Mouse (Mus musculus): ENCODE data around the gene Slc9a6. TPM values are rescaled to one million over a fixed set of nuclear protein-coding genes. Genes with fewer than 3 reads are reported as not detected.

Gene Slc9a6
- total RNA-seq, 2 experiments from 2014 or later = 93.7 to 109 TPM

DNA sequence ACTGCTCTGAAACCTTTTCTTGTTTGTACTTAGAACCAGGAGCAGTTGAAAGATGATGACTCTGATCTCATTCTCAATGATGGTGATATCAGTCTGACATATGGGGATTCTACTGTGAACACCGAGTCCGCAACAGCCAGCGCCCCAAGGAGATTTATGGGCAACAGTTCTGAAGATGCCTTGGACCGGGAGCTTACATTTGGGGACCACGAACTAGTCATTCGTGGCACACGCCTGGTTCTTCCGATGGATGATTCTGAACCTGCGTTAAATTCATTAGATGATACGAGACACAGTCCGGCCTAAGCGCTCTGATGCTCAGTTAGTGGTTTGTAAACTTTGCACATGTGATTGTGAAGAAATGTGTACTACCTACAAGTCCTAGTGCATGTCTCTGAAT lies 51.6 kb downstream of the Slc9a6 start:
- intact Hi-C loops (cut with DNase I) = no loop called here
- no peak for DNase-seq (ENCODE audit: extremely low spot score in 1 of 2, low spot score in 2 of 2)

GRCm38 (mm10) chrX:56662316-56662715 lies 52.8 kb downstream of the Slc9a6 start:
- DNase-seq (ENCODE audit: extremely low spot score in 1 of 2, low spot score in 2 of 2) = no peak
- intact Hi-C loops (cut with DNase I) = no loop called here

DNA sequence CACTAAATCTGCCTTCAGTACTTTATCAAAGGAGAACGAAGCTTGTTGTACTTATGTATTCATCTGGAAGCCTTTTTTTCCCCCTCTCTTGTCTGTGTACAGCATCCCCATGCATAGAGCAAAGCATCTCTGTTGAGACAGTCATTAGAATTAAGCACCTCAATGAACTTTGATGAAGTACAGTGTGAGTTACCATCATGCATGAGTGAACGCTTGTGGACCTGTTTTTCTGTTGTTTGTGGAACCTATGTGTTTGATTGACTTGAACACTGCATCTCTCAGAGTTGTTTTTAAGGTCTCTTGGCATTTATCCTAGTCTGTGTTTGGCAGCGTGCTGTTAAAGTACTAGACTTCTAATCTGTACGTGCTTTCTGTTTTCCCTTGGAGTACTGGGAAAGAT lies 53.8 kb downstream of the Slc9a6 start:
- no peak for DNase-seq (ENCODE audit: extremely low spot score in 1 of 2, low spot score in 2 of 2)
- intact Hi-C loops (cut with DNase I) = no loop called here

- intact Hi-C loops (cut with DNase I) = no loop called here
These were observed 55.8 kb downstream of the Slc9a6 start for GRCm38 (mm10) chrX:56665226-56665973.

DNA sequence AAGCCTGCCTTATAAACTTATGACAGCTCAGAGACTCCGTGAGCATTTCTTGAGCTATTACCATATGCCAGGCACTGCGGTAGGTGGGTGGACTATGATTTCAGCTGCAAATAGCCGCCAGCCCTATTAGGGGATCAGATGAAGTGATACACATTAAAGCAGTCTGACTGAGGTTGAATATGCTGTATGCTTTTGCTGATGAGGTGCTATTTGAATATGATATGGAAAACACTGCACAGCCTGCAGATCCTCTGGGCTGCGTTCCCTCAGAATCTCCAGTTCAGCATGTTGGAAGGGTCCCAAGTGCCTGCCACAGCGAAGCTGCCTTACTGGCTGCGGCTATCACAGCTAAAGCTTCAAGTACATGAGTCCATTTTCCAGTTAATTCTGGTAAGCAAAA lies 57.7 kb downstream of the Slc9a6 start:
- no peak for DNase-seq (ENCODE audit: extremely low spot score in 1 of 2, low spot score in 2 of 2)
- intact Hi-C loops (cut with DNase I) = no loop called here

More at GRCm38 (mm10) chrX:56665226-56665973, 55.8 kb downstream of the Slc9a6 start:
- DNase-seq (ENCODE audit: extremely low spot score in 1 of 2, low spot score in 2 of 2) = no peak

GRCm38 (mm10) chrX:56668051-56668450 lies 58.5 kb downstream of the Slc9a6 start:
- intact Hi-C loops (cut with DNase I) = no loop called here
- DNase-seq (ENCODE audit: extremely low spot score in 1 of 2, low spot score in 2 of 2) = no peak

DNA sequence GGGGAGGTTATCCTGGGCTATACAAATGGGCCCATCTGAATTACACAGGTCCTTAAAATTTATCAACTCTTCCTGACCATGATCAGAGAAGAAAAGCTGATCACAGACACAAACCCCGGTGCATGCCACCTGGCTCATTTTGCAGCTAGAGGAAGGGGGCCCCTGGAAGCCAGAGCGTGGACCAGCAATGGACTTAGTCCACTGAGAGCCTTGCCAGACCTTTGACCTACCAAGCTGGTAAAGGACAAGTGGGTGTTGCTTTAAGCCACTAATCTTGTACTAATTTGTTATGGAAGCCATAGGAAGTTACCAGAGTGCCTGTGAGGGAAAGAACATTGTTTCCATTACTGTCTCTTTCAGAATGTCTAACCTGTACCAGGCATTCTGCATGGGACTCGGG lies 58.9 kb downstream of the Slc9a6 start:
- intact Hi-C loops (cut with DNase I) = no loop called here
- DNase-seq (ENCODE audit: extremely low spot score in 1 of 2, low spot score in 2 of 2) = no peak

DNA sequence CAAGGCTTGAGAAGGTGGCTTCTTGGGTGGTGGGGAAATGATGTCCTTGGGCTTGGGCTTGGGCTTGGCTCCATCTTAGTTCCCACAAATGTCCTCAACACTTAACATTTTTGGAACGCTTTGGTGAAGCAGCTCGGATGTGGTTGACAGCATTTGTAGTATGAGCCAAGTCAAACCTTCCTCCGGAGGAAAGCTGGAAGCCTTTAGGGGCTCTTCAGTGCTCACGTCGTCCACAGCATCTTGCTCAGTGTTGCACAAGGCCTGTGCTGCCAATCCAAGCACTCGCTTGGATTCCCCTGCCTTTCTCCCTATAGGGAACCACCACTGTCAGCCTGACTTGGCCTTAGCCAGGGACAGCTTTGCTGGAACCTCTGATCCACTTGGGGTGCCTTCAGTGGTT lies 66.0 kb downstream of the Slc9a6 start:
- intact Hi-C loops (cut with DNase I) = no loop called here
- no peak for DNase-seq (ENCODE audit: extremely low spot score in 1 of 2, low spot score in 2 of 2)

DNA sequence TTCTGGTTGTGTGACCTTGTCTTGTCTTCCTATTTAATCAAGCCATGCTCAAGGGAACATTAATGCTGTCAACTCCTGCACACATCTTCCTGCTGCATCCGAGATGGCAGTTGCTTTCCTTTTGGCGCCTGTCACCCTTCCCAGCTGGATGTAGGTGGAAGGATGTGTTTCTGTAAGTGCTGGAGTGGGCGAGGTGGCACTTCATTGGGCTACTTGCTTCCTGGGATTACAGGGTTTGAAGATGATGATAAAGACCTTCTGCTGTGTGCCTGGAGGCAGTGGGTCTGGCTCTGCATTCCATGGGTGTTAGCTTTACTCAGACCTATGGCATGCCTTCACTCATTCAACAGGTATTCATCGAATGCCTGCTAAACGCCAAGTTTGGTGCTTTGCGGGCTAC lies 68.2 kb downstream of the Slc9a6 start:
- intact Hi-C loops (cut with DNase I) = no loop called here
- DNase-seq (ENCODE audit: extremely low spot score in 1 of 2, low spot score in 2 of 2) = no peak

- no peak for DNase-seq (ENCODE audit: extremely low spot score in 1 of 2, low spot score in 2 of 2)
- intact Hi-C loops (cut with DNase I) = no loop called here
These were observed 69.5 kb downstream of the Slc9a6 start for GRCm38 (mm10) chrX:56679066-56679465.

GRCm38 (mm10) chrX:56682156-56682720 lies 72.7 kb downstream of the Slc9a6 start:
- no peak for DNase-seq (ENCODE audit: extremely low spot score in 1 of 2, low spot score in 2 of 2)
- intact Hi-C loops (cut with DNase I) = no loop called here

DNA sequence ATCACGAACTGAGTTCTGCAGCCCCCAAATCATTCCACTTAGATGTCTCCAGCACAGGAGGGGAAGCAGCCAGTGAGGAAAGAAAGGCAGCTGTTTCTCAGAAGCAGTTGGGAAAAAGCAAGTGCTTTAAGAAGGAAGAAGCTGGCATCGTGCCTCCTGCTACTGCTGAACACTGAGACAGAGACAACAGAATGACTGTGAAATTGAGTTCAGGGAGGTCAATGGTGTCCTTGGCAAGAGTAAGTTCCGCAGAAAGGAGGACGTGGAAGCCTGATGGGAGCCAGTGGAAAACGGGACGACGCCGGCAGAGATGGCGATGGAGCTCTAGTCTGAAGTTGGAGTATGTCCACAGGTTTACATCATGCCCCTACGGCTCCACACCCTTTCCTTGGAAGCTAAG lies 74.0 kb downstream of the Slc9a6 start:
- DNase-seq (ENCODE audit: extremely low spot score in 1 of 2, low spot score in 2 of 2) = peak in 1 of 2 experiments; percentile 7
- intact Hi-C loops (cut with DNase I) = no loop called here

- DNase-seq (ENCODE audit: extremely low spot score in 1 of 2, low spot score in 2 of 2) = no peak
These were observed 83.0 kb downstream of the Slc9a6 start for GRCm38 (mm10) chrX:56692554-56692953.

DNA sequence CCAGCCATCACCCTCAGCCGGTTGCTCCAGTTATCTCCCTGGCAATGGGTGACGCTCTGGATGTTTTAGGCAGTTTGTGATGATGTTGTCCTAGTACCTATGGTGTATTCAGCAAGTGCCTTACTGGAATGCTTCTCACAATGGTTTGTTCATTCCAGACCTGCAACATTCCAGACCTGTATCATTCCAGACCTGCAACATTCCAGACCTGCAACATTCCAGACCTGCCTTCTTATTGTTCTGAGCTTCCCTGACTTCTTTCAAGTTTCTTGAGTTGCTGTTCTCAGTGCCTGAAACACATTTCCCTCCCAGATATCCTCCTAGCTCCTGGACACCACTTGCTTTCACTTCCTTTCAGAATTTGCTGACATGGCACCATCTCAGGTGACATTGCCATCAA lies 85.0 kb downstream of the Slc9a6 start:
- intact Hi-C loops (cut with DNase I) = no loop called here

More at GRCm38 (mm10) chrX:56692554-56692953, 83.0 kb downstream of the Slc9a6 start:
- intact Hi-C loops (cut with DNase I) = no loop called here

DNA sequence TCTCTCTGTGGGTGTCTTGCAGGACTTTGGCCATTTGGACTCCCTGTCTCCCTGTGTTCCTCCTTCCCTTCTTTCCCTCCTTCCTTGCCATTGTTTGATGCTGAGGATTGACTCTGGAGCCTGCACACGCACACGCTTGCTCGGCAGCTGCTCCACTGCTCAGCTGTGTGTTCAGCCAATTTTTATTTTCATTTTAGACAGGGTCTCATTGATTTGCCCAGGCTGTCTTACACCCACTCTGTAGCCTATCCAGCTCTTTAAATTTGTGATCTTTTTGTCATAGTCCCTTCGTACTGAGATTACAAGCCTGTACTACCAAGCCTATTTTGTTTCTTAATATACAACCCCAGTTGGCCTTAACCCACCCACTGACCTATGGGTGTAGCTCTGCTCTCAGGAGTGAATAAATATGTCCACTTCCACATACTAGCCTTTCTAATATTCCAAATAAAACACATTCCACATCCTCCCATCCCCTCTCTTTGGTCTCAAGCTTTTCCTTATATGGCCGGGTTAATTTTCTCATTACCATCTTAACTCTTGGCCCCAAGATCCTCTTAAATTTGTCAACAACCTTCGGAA lies 87.7 kb downstream of the Slc9a6 start:
- intact Hi-C loops (cut with DNase I) = no loop called here
- no peak for DNase-seq (ENCODE audit: extremely low spot score in 1 of 2, low spot score in 2 of 2)

More for the DNA sequence above, 85.0 kb downstream of the Slc9a6 start:
- DNase-seq (ENCODE audit: extremely low spot score in 1 of 2, low spot score in 2 of 2) = no peak

- DNase-seq (ENCODE audit: extremely low spot score in 1 of 2, low spot score in 2 of 2) = no peak
- intact Hi-C loops (cut with DNase I) = no loop called here
These were observed 88.3 kb downstream of the Slc9a6 start for GRCm38 (mm10) chrX:56697886-56698285.

- intact Hi-C loops (cut with DNase I) = no loop called here
- DNase-seq (ENCODE audit: extremely low spot score in 1 of 2, low spot score in 2 of 2) = no peak
These were observed 91.7 kb downstream of the Slc9a6 start for GRCm38 (mm10) chrX:56701261-56701660.

DNA sequence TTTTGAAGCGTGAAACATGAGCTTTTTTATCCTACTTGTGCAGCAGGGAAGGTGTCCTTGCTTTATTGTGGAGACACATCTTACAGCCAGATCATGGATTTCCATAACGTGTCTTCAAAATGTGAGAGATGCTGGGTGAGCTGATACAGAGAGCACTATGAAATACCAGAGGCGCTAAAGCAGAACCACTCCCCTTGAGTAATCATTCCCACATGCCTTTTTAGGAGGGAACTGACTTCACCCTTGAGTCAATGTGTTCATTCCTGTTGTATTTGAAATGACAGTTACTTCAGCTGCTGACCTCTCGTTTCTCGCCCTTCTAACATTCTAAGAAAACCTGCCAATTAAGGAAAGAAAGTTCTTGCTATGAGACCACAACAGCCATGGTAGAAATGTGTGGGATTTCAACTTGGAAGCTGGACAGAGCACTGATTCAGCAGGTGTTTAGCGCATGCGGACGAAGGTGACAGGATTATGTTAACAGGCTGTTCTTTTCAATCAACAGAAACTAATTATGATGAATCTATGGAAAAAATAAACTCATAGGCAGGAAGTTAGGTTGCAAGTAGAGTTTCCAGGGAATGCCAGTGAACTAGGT lies 94.5 kb downstream of the Slc9a6 start:
- no peak for DNase-seq (ENCODE audit: extremely low spot score in 1 of 2, low spot score in 2 of 2)
- intact Hi-C loops (cut with DNase I) = no loop called here

DNA sequence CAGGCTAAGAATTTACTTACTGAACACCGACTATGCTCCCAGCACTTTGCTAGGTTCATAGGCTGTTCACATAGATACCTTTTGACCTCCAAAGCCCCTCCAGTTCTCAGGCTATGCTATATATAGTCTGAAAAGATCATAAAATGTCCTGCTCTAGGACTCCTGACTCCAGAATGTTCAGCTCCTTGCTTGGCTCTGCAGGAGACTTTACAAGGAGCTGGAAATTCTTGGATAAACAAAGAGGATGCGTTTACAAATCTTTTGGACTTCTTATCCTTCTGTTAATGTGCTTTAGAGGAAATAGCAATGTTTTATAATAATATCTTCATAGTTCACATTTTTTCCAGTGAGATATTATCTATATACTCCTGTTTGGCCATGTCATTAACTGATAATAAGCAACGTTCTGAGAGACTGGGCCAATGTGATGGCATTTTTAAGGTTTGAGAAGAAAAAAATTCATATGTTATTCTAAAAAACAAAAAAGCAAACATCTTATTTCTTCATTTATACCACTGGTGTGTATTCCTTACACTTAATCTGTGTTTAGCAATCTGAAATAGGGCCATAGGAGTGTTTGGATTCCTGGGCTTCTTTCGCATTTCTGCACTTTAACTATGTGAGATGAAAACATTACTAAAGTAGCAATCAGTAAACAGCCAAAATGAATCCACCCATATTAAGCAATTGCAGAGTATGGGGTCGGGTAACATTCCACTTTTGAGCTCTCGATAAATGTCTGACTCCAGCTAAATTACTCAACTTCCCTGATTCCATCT lies 99.2 kb downstream of the Slc9a6 start:
- intact Hi-C loops (cut with DNase I) = no loop called here
- no peak for DNase-seq (ENCODE audit: extremely low spot score in 1 of 2, low spot score in 2 of 2)
